Mouse (Mus musculus): ENCODE results near the gene Agtrap.

Agtrap gene

DNA sequence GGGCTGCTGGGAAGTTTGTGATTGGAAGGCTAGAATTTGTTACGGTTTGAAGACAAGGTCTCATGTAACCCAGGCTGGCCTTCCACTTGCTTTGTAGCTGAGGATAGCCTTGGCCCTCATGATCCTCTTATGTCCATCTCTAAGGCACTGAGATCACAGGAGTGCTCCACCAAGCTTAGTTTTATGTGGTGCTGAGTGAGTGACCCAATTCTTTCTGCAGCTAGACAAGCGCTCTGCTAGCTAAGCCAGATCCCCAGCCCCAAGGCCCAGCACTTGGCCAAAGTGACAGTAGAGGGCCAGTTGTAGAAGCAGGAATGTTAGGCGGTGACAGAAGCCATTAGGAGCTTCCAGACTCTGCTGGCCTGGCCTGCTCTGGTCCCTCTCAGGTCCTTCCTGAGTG, 16.3 kb upstream of the Agtrap start:
- DNase-seq (ENCODE audit: low read depth) = no peak

DNA sequence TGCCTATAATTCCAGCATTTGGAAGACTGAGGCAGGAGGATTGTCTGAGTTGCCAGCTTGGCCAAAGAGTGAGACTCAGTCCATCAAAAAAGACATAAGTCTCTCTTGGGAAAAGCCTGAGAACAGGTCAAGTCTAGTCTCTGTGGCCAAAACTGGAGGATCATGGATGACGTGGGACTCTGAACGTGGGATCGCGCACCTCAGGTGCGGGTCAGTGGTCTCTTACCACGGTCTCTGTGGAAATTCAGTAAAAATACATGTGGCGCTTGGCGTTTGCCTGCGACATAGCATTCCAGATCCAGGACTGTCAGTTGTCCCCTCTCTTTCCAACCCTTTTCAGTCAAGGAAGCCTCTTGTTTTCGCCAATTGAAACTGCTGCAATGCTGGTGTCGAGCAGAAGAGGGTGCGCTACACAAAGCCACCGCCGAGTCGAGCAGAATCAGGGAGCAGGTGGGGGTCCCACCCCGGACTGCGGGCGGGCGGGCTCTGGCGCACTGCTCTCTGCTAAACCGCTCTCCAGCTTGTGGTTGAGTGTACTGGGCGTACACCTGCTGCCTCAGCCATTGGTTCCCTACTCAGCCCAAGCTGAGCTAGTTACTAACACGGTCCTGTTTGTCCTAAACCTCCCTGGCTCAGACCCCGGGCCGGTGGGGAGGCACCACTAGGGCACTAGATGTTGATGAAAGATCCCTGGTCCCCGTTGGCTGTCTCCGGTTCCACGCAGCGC, 14.1 kb upstream of the Agtrap start:
- no peak for DNase-seq (ENCODE audit: low read depth)

DNA sequence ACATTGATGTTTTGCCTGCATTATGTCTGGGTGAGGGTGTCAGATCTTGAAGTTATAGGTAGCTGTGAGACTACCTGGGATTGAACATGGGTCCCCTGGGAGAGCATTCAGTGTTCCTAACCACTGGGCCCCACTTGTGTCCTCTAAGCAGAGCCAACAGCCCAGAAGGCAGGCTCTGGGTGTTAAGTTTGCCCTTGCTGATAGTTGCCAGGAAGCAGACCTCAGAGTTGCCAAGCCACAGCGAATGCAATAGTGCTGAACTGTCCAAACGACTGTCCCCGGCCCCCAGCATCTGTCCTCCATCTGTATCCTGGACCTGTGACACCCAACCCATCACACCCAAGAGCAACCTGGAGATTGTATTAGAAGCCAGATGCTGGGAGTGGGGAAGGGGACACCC, 10.8 kb upstream of the Agtrap start:
- no peak for DNase-seq (ENCODE audit: low read depth)

DNA sequence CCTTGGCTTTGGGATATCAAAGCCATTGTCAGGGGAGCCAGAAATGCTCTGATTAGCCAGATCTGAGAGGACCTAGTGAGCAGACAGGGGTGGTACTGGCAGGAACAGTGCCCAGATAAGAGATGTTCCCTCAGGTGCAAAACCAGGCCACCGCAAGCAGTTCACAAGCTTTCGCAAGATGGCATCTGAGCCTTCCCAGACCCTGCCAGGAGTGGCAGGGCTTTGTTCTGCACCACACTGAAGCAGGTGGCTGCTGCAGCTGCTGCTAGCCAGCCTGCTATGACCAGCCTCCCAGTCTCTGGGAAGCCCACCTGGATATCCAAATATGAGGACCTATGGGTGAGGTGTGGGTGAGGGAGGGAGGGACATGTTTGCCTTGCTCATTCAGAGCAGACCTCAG, 10.1 kb upstream of the Agtrap start:
- DNase-seq (ENCODE audit: low read depth) = no peak

DNA sequence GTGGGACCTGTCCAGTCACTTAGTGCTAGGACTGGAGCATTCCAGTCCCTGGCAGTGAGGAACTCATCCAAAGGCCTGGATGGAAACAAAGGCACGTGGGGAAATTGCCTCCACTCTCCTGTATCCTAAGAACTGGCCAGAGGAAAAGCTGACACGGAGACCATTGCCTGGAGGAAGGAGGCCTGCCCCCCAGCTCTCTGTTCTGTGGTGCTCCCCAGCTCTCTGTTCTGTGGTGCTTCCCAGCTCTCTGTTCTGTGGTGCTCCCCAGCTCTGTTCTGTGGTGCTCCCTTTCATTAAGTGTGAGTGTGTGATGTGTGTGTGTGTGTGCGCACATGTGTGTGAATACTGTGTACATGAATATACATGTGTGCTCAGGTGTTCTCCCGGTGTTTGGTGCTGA, 7.2 kb upstream of the Agtrap start:
- DNase-seq (ENCODE audit: low read depth) = no peak

DNA sequence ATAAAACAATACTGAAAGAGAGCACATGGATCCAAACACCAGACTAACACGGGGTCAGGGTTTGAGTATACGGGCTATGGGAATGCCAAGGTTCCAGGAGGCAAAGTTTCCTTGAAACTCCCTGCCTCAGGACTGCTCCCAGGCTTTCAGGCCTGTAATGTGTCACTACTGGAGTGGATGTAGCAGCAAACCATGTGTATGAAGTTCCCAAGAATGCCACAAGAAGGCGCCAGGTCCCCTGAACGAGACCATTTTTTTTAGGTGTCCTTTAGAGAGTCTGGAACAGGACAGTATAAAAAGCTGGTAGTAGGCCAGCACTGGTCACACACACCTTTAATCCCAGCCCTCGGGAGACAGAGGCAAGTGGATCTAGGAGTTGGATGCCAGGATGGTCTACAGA, 6.3 kb upstream of the Agtrap start:
- DNase-seq (ENCODE audit: low read depth) = no peak

DNA sequence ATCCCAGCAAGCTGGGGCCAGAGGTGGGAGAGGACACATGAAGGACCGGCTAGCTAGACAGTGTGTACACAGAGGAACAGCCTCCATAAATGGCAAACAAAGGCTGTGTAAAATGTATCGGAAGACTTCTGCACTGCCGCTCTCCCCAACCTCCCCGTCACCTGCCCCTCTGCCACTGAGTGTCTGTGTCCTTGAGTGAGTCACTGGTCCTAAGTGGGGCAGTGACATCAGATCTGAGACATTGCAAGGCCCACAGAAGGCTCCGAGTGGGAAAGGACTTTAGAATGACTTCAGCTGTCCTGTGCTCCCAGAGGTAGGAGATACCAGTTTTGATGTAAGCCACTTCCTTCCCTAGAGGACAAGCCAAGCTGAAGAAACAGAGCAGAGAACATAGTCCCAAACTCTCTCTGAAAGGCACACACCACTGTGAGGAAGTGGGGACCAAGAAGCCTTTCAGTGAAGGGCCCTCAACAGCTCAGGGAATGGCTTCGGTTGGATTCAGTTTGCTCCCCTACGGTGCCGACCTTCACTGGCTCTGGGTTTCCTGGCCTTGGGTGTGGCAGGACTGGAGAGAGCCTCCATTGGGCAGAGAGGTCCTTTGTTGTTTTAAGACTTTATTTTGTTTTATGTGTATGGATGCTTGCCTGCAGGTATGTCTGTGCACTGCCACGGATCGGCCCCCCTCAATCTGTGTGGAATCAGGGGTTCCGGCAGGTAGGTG, 4.9 kb upstream of the Agtrap start:
- DNase-seq (ENCODE audit: low read depth) = no peak

DNA sequence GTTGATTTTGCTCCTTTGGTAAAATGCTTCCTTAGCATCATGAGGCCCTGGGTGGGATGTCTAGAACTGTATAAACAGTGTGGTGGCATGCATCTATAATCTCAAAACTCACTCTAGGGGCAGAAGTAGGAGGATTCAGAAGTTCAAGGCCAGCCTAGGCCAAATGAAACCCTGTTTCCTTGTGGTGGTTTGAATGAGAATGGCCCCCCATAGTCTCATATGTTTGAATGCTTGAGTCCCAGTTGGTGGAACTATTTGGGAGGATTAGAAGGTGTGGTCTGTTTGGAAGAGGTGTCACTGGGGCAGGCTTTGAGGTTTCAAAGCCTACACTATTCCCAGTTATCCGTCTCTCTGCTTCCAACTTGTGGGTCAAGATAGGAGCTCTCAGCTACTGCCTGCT, 3.4 kb upstream of the Agtrap start:
- no peak for DNase-seq (ENCODE audit: low read depth)

DNA sequence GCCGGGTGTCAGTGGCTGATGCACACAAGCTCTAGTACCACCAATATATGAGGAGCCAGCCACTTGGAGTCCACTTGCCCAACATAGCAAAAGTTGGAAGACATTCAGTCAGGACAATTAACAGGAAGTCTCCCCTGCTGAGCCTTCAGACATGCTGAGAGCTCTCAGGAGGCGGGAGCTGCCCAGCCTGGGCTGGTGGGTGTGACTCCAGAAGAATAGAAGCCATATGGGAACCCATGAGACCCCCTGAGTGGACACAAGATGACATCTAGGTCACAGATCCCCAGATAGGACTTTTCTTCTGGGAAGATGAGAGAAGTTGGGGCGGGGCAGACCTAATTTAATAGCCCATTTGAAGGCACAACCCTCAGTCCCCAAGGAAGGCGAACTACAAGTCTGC, 1.3 kb upstream of the Agtrap start:
- no peak for DNase-seq (ENCODE audit: low read depth)

DNA sequence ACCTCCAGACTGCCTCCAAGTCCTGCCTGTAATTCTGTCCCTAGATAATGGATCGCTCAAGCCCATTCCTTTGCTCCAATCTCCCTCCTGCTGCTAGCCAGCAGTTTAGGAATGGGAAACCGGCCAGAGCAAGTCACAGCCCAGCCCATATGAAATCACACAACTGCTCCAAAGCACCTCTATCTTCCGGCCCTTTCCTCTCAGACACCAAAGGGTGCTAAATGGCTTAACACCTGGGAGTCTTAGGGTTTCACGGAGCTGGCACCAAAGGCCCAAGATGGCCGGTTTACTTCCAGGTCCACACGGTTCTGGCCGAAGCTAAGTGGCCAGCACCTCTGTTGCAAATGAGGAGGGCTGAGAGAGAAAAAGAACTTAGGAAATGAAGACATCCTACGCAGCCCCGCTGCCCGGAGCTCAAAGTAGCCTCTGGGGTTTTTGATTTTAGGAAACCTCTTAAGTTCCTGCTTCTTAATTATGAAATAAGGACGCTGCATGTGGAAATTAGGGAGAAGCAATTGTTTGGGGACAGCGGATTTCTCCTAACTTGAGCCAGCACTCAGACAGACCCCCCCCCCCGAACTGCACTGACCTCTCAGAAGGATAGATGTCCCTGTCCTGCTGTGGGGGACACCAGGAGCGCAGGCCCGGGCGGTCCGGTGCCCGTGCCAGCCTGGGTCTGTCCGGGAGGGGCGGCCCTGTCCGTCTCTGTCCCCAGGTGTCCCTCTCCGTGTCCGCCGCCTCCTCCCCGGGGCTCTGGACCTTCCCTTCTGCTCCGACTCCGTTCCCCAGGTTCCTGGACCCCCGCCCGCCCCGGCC, 532 bp downstream of the Agtrap start:
- no peak for DNase-seq (ENCODE audit: low read depth)

DNA sequence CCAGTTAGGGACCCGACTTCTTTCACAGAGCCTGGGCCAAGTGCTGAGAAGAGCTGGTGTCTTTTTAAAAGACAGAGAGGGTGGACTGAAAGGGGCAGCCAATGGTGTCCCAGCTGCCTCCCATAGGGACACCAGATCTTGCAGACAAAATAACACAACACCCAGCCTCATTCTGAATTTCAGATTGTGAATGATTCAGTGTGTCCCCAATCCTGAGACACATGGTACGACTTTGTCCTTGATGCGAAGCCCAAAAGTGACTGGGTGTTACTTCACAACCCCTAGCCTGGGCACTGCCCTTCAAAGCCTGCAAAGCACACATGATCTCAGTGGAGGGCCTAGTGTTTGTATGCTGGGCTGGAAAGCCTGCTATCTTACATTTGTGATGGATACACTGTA, 1.9 kb downstream of the Agtrap start:
- DNase-seq (ENCODE audit: low read depth) = no peak

DNA sequence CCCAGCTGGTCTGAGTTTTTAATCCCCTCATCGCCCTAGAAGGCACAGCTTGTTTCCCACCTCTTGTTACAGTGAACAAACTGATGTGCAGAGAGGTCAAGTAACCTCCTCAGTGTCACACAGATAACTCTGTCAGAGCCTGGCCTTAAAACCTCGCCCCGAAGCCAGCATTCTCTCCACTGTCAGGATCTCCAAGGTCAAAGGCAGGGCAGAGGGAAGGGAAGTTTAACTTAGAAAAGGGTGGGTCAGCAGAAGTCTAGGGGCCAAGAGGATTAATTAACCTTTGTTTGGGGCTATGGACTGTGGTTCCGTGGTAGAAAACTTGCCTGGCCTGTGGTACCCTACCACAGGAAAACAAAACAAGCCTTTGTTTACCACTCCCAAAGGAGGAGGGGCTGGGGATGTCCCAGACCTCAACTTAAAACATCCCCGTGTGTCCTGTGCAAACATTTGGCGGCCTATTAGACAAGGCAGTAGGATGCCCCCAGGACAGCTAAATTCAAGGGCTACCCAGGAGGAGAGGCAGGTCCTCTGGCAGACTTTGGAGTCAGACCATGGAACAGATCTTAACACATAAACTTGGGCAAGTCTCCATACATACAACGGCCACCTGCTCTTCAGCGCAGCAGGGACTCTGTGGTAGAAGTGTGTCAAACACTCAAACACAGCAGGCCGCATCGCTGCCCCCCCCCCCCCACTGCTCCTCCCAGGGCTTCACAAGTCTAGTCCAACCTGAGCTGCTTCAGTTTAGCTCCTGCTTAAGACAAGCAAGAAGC, 2.5 kb downstream of the Agtrap start:
- no peak for DNase-seq (ENCODE audit: low read depth)

DNA sequence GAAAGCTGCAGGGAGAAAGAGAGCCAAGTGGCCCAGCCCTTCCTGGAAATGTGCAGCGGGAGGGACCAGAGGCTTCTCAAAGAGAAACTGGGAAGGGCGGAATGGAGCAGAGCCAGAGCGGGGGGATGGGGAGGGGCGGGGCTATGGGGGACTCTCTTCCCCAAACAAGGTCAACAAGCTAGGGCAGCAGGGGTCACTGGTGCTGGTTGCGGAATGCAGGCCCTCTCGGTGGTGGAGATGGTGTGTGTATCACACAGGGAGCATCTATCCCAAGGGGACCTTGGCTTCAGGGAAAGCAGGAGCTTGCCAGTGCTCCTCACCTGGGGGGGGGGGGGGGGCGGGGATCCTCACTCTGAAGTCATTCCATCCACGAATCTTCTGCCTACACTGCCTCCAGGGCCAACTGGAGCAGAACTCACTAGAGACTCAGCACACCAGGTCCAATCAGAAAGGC, 3.5 kb downstream of the Agtrap start:
- no peak for DNase-seq (ENCODE audit: low read depth)

DNA sequence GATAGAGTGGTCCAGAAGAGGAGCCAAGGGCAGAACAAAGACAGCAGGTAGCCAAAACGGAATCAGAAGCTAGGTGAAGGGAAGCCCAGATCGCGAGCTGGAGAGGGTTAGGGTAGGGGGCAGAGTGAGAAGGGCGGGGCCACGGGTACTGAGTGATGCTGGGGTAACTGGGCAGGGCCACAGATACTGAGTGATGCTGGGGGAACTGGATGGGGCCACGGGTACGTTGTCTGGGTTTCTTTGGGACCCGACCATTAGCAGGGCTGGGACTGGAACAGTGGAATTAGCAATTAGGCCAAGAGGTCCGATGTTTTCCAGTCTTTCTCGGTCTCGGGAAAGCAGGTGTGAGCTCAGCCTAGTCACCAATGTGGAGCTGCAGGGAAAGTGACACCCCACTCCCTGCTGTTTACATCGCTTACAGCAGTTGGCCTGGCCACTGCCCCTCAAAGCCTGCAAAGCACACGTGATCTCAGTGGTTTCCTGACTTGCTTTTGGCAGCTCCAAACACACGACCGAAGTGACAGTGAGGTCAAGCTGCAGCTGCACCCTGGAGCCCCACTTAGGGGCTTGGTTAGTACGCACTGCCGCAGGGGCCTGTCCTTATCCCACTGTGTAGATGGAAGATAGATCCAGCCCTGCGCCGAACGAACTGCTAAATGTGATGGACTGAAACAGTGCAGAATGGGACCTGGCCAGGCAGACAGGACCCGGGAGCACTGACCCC, 4.5 kb downstream of the Agtrap start:
- DNase-seq (ENCODE audit: low read depth) = no peak

DNA sequence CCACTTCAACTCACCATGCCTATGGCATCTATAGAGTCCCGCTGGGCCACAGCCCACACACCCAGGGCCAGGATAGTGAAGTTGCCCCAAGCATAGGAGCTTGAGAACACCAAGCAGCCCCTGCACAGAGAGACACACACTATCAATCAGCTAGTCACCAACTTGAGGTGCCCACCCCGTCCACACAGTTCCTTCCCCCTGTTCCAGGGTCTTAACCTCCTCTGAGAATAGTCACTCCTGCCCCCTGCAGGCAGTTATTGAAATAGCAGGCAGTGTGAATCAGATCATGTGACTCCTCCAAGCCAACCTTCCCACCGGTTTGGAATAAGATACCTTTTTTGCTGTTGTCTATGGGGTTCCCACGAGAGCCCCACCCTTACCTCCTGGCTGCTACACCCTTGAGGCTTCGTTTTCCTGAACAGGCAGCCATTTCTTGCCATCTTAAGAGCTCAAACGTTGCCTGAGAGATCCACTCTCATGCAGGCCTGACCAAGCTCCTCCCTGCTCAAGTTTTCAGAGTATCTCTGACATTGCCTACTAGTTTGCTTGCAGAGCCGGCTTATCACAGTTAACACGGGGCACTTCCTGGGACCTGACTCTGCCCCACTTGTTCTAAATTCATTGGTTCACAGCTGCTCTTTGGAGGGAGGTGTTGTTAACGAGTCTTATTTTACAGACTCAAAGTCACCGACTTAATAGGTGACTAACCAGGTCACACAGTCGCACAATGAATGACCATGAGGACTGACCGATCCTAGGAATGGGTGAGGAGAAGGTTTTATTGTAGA, 5.4 kb downstream of the Agtrap start:
- no peak for DNase-seq (ENCODE audit: low read depth)

DNA sequence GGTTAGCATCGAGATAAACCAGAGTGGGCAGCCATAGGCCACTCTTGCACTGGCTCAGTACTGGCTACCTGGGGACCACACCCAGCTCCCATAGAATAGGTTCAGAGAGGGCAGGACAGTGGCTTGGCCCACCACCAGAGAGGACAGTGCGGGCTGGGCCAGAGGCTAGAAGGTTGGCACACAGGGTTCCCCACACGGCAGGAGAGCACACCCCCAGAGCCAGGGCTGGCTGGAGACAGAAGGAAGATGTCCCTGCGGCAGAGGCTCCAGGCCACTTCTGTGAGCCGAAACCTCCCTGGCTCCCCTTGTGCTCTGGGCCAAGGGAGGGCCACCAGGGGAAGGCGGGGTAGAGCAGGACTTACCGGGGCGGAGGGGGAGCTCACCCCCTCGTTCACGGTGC, 6.6 kb downstream of the Agtrap start:
- no peak for DNase-seq (ENCODE audit: low read depth)

DNA sequence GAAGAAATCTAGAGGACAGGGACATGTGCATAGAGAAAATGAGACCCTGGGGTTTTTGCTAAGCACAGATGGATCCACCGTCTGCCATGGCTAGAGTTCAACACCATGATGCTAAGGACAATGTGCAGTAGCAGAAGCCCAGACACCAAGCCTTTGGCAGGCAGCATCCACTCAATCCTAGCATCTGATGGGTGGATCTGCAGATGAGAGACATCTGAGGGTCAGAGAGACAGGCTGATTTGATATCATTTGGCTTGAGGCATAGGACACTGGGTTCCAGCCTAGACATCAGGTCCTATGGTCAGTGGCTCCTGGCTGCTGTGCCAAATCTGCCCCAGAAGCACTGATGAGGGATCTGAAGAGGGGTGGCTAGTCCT, 7.2 kb downstream of the Agtrap start:
- DNase-seq (ENCODE audit: low read depth) = no peak

DNA sequence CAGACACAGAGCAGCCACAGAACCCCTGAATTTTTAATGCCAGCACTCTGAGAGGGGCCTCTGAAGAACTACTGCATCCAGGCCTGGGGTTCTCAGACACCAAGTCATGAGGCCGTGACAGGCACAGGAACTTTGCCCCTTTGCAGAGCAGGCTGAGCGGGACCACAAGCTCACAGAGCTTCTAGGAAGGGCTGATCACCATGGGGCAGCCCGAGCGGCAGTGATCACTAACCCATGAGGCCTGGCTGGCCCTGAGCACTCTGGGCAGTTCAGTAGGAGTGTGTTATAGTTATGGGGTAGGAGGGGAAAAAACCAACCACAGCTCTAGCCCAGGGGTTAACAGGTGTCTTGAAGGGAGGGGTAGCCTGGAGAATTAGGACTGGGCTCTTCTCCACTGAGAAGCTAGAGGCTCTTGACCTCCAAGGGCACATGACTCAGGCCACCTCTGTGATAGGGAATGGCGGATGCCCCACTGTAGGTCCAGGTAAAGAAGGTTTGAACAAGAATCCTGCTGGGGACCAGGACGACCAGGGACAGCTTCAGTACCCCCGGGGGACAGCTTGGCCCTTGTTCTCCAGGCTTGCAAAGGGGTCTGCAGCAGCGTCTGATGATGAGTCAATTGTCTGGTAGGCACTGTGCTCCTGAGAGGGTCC, 7.8 kb downstream of the Agtrap start:
- DNase-seq (ENCODE audit: low read depth) = no peak

DNA sequence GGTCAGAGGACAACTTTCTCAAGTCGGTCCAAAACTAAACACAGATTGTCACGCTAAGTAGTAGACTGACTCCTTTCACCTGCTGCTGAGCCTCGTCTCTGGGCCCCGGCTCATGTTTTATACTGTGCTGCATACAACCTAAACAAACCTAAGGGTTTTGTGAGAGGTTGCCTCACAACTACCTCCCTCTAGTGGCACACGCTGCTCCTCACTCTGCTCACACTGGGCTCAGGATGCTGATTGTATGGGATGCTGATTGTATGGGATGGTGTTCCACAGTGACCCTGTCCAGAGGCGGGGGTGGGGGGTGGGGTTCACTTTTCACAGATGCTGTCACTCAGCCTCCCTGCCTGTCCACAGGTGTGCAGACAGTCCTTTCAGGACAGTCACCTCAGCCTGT, 8.6 kb downstream of the Agtrap start:
- DNase-seq (ENCODE audit: low read depth) = no peak

DNA sequence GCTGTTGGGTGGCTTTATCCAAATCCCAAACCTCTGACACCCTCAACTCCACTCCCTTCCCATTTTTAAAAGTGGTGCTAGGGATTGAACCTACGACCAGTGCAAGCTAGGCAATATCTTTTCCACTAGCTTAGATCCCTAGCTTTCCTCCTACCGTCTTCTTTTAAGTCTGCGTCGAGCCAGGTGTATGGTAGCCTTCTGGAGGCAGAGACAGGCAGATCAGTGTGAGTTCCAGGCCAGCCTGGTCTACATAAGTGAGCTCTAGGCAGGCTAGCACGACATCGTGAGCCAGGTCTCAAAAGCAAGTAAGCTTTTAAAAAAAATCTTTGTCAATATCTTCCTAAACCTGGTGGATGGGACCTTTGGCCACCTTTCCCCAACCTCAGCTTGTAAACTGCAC, 11.9 kb downstream of the Agtrap start:
- no peak for DNase-seq (ENCODE audit: low read depth)
